Mouse (Mus musculus) hindbrain, embryonic 15.5 days (tissue): ENCODE results near the gene Tex46. TPM values are rescaled to one million over a fixed set of nuclear protein-coding genes. Genes with fewer than 3 reads are reported as not detected.

ENCODE experiments used
- ATAC-seq: fragments of 200-750 bp; cut with Nextera tagmentation; 2 replicates; pipeline ENCODE4 v1.8.0; 2017; ENCODE audit warnings: low read depth, moderate number of reproducible peaks, moderate TSS enrichment; ENCODE audit not compliant: low FRiP score
- H3K27ac ChIP-seq: fragments of 300-500 bp; sonication (generic); replicated peaks from 2 replicates; pipeline ENCODE4 v1.5.1; 2015; ENCODE audit warnings: mild to moderate bottlenecking, inconsistent platforms
- H3K27me3 ChIP-seq: fragments of 300-500 bp; sonication (generic); 2 replicates; pipeline ENCODE4 v1.6.1; 2015; ENCODE audit warnings: control low read depth, inconsistent platforms
- H3K36me3 ChIP-seq: fragments of 300-500 bp; sonication (generic); 2 replicates; pipeline ENCODE4 v1.6.1; 2015; ENCODE audit warnings: control low read depth, inconsistent platforms
- H3K4me1 ChIP-seq: fragments of 300-500 bp; sonication (generic); replicated peaks from 2 replicates; pipeline ENCODE4 v1.6.1; 2015; ENCODE audit warnings: control low read depth, inconsistent platforms
- H3K4me2 ChIP-seq: fragments of 300-500 bp; sonication (generic); 2 replicates; pipeline ENCODE4 v1.6.1; 2015; ENCODE audit warnings: moderate library complexity, mild to moderate bottlenecking, inconsistent platforms
- H3K4me3 ChIP-seq: fragments of 300-500 bp; sonication (generic); 2 replicates; pipeline ENCODE4 v1.5.1; 2015; ENCODE audit warnings: mild to moderate bottlenecking, inconsistent platforms
- H3K9ac ChIP-seq: fragments of 300-500 bp; sonication (generic); 2 replicates; pipeline ENCODE4 v1.6.1; 2015; ENCODE audit warnings: inconsistent platforms
- H3K9me3 ChIP-seq: fragments of 300-500 bp; sonication (generic); 2 replicates; pipeline ENCODE4 v1.6.1; 2016; ENCODE audit warnings: control low read depth, inconsistent platforms
- WGBS: fragments of 180-500 bp; shearing (Covaris S2); methylation state at CpG from one replicate; pipeline ENCODE4 v1.1.7; 2015; 5-methylcytosine and 5-hydroxymethylcytosine counted together
- polyA plus RNA-seq: library from polyadenylated mRNA; unstranded; fragments of >200 nt; fragmentation: Nextera tagmentation; extraction: Ambion mirVana; gene quantifications from 2 replicates; pipeline ENCODE4 v1.2.1, GENCODE M21; 2015

The Tex46 gene
- polyA plus RNA-seq, 1 experiment from 2014 or later = not detected

DNA sequence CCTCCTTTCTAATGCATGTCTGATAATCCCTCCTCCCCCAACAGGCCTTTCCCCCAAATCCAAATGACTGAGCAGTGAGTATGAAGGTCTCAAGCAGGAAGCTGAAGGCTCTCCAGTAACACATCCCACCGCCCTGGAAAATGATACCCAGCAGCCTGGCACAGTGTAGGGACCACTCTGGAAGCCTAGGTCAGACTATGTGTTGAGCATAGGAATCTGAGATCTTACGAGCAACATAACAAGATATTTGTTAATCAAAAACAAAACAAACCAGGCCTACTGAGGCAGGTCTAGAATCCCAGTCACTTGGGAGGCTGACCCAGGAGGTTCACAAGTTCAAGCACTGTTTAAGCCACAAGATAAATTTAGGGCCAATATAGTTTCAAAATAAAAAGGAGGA is 9.7 kb upstream of the Tex46 start:
- peaks cover 31% of the 10 kb centered on the region for H3K4me1 ChIP-seq
- no peak for ATAC-seq
- peak overlapping the region; percentile 68 for H3K4me2 ChIP-seq
- H3K36me3 ChIP-seq = no peaks in the 10 kb centered on the region
- no peaks in the 10 kb centered on the region for H3K9me3 ChIP-seq
- peak overlapping the region; percentile 12; the same call in 1 of the 2 replicates for H3K9ac ChIP-seq
- 91% methylated on average over 2 of the region's 2 CpGs for WGBS
- H3K4me3 ChIP-seq = peak overlapping the region; percentile 100
- H3K27ac ChIP-seq = no peak overlapping the region
- no peaks in the 10 kb centered on the region for H3K27me3 ChIP-seq

DNA sequence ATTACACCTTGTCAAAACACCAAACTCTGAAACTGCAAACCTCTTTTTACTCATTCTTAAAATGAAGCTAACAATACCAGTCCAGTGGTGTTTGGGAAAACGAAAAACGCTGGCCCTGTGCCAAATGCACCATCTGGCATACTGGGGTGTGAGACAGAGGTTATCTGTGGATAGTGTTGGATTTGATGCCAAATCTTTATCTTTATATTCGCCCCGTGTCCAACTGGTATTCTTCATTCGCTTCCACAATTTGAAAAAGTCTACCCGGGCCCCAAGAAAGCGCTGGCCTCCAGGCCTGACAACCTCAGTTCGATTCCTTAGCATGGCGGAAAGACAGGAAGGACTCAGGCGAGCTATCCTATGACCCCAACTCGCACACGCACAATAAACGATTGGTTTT is 8.8 kb upstream of the Tex46 start:
- H3K9ac ChIP-seq = peak overlapping the region; percentile 100
- peak overlapping the region; percentile 68 for H3K4me2 ChIP-seq
- H3K9me3 ChIP-seq = no peaks in the 10 kb centered on the region
- H3K4me3 ChIP-seq = peak overlapping the region; percentile 100
- H3K27ac ChIP-seq = peak overlapping the region; percentile 97
- 1% methylated on average over 13 of the region's 13 CpGs for WGBS
- H3K4me1 ChIP-seq = peaks cover 29% of the 10 kb centered on the region
- ATAC-seq = no peak
- no peaks in the 10 kb centered on the region for H3K36me3 ChIP-seq
- no peaks in the 10 kb centered on the region for H3K27me3 ChIP-seq

DNA sequence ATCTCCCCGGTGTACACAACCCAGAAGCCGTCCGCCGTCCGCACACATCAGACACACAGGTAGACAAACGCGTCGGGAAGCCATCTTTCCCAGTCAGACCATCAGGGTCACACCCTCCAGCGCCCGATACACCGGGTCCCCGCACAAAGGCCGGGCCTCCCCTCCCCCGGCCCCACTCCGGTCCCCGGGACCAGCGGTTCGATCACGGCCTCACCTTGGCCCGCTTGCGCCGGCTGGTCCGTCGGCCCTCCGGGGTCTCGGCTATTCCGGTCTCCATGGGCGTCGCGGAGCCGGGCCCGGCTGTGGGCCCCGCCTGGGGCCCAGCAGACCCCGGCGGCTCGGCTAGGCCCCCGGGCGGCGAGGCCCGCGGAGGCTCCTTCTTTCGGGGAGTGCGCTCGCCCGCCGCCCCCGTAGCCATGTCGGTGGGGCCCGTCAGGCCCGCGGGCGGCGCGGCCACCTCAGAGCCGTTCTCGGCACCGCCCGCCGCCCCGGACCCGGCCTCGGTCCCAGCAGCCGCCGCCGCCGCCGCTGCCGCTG is 8.2 kb upstream of the Tex46 start:
- Histone ChIP-seq H3K27me3 (no peaks in the 10 kb centered on the region), H3K4me3 (peak overlapping the region; percentile 100), H3K9ac (peak overlapping the region; percentile 100), H3K27ac (peak overlapping the region; percentile 97), H3K9me3 (no peaks in the 10 kb centered on the region), H3K36me3 (no peaks in the 10 kb centered on the region), H3K4me1 (peaks cover 26% of the 10 kb centered on the region), H3K4me2 (peak overlapping the region; percentile 68)
- under 1% methylated on average over 62 of the region's 68 CpGs for WGBS
- ATAC-seq = peak; percentile 48

DNA sequence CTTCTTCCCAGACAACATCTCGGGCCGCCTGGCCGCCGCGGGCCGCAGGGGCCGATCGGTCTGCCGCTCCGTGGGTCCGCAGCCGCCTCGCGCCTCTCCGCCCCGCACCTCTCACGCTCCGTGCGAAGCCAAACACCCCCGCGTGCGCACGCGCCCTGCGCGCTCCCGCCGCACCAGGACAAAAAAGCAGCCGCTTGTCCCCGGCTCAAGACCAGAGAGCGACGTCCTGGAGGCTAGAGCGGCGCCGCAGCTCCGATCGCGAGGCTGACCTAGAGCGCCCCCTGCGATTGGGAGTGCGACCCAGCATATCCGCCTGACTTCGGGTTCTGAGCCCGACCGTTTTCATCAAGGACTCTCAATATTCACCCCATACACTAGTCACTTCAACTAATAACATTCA is 7.7 kb upstream of the Tex46 start, which contains the start of gene Kdm1a:
TSS of gene Kdm1a (minus strand) at position 156 of the 400 bp plus-strand sequence.
- Histone ChIP-seq H3K4me1 (peaks cover 24% of the 10 kb centered on the region), H3K36me3 (no peaks in the 10 kb centered on the region), H3K9ac (peak within 1 kb of the TSS; percentile 100), H3K27ac (peak within 1 kb of the TSS; percentile 97), H3K4me2 (peak within 1 kb of the TSS; percentile 68), H3K4me3 (peak within 1 kb of the TSS; percentile 100), H3K27me3 (no peaks in the 10 kb centered on the region), H3K9me3 (no peaks in the 10 kb centered on the region)
- under 1% methylated on average over 44 of the region's 45 CpGs for WGBS
- ATAC-seq = peak; percentile 89

DNA sequence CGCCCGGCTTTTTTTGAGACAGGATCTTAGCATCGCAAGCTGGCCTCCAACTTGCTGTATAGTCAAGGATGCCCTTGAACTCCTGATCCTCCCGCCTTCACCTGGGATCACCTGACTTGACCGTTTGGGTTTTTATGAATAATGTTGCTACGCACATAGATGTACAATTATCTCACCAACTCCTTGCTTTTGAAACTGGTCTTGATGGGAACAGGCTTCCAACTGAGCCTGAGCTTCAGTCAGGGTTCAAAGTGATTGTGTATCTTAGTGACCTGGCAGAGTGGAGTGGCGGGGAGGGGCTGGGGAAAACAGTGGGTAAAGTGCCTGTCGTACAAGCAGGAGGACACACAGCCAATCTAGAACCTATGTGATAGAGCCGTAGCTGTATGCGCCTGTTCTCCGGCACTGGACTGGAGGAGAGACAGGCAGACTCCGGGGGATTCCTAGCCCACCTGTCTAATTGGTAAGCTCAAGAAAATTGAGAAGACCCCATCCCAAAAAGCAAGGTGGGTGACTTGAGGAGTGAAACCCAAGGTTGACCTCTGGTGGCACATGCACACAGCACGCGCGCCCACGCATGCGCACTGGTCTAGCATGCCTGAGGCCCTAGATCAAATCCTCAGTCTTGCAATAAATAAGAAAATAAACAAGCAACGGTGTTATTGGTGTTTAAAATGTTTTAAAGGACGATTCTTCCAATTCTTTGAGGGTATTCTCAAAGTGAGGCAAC is 4.3 kb upstream of the Tex46 start:
- 93% methylated on average over 19 of the region's 19 CpGs for WGBS

DNA sequence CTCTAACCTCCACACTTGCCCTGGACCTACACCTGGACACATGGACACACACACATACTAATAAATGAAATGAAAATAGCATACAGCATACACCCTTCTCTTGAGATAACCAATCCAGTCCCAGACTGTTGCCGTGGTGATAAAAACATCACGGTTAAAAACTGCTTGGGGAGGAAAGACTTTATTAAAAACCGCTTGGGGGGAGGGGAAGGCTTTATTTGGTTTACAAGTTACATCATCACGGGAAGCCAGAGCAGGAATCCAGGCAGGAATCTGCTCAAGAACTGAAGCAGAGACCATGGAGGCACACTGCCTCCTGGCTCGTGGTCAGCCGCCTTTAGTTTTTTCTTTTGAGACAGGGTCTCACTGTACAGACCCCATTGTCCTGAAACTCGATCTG is 3.4 kb downstream of the Tex46 start:
- H3K4me1 ChIP-seq = no peaks in the 10 kb centered on the region
- 58% methylated on average over 7 of the region's 7 CpGs for WGBS

More for the DNA sequence above, 4.3 kb upstream of the Tex46 start:
- no peak for ATAC-seq
- Histone ChIP-seq H3K4me1 (peaks cover 7% of the 10 kb centered on the region), H3K4me3 (no peak overlapping the region), H3K36me3 (no peaks in the 10 kb centered on the region), H3K4me2 (no peak overlapping the region), H3K27me3 (no peaks in the 10 kb centered on the region), H3K9me3 (no peaks in the 10 kb centered on the region), H3K27ac (no peak overlapping the region), H3K9ac (no peak overlapping the region)

DNA sequence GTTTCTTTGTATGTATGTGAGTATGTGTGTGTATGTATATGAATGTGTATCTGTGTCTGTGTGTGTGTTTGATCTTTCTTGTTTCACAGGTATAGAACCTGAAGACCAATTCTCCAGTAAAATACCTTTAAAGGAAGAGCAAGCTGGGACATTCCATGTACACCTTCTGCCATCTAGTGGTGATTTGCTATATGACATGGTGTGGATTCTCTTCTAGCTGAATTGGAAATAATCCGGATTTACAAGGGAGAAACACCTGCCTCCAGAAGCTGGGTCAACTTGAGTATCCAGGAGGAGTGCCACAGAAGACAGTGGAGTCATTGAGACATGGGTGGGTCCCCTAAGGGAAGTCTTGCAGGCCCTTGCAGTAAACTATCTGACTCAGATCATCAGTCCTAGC is 11.1 kb downstream of the Tex46 start:
- WGBS = 0% methylated on average over 1 of the region's 1 CpGs
- 0 out of 2 replicates have a peak, but pooled peaks have one; percentile 30 for ATAC-seq

More for the DNA sequence above, 3.4 kb downstream of the Tex46 start:
- Histone ChIP-seq H3K4me3 (no peak overlapping the region), H3K9ac (no peak overlapping the region), H3K27me3 (no peaks in the 10 kb centered on the region), H3K4me2 (no peak overlapping the region), H3K27ac (no peak overlapping the region), H3K36me3 (no peaks in the 10 kb centered on the region), H3K9me3 (no peaks in the 10 kb centered on the region)
- ATAC-seq = no peak

DNA sequence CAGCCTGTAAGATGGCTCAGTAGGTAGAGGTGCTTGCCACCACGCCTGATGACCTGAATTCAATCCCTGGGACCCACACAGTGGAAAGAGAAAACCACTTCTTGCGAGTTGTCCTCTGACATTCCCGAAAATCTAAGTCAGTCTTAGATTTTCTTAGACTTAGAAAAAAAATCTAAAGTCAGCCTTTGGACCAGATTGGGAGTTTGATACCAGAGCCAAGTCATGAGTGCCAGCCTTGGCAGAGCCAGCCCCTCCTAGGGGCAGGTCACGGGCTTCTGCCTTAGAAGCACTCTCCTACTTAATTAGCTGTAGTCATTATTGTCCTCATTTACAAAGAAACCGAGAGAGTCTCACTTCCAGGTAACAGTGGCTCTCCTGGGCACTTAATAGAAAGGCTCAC is 11.7 kb downstream of the Tex46 start:
- Histone ChIP-seq H3K27me3 (peaks cover 3% of the 10 kb centered on the region; the same call in 1 of the 2 replicates), H3K9ac (no peak overlapping the region), H3K27ac (no peak overlapping the region), H3K36me3 (no peaks in the 10 kb centered on the region), H3K4me2 (no peak overlapping the region), H3K4me1 (no peaks in the 10 kb centered on the region), H3K9me3 (no peaks in the 10 kb centered on the region), H3K4me3 (no peak overlapping the region)
- 58% methylated on average over 5 of the region's 5 CpGs for WGBS
- ATAC-seq = no peak

More for the DNA sequence above, 11.1 kb downstream of the Tex46 start:
- Histone ChIP-seq H3K27ac (no peak overlapping the region), H3K9me3 (no peaks in the 10 kb centered on the region), H3K36me3 (no peaks in the 10 kb centered on the region), H3K4me2 (no peak overlapping the region), H3K4me3 (no peak overlapping the region), H3K27me3 (peaks cover 3% of the 10 kb centered on the region; the same call in 1 of the 2 replicates), H3K4me1 (no peaks in the 10 kb centered on the region), H3K9ac (no peak overlapping the region)

DNA sequence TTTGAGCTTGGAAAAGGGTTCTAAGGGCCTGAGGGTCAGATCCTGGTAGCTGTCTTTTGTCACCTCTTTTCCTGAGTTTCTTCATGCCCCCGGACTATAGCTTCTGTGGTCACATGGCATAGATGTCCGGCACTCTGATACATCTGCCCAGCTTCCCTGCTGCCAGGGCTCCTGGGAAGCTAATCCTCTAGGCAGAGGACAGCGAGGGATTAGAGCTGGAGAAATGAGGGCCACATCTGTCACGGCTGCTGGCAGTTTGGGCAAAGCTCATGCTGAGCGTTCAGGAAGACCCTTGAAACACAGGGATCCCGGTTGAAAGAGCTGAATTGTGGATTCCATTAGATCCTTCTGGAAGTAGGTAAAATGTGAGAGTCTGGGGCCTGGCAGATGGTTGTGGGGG is 12.2 kb downstream of the Tex46 start, which contains the start of gene Lactbl1:
TSS of gene Lactbl1 (plus strand) at position 234 of the 400 bp plus-strand sequence.
- Histone ChIP-seq H3K27ac (no peak within 1 kb of the TSS), H3K36me3 (no peaks in the 10 kb centered on the region), H3K4me3 (no peak within 1 kb of the TSS), H3K4me1 (no peaks in the 10 kb centered on the region), H3K9ac (no peak within 1 kb of the TSS), H3K9me3 (no peaks in the 10 kb centered on the region), H3K4me2 (no peak within 1 kb of the TSS), H3K27me3 (peaks cover 3% of the 10 kb centered on the region; the same call in 1 of the 2 replicates)
- no peak for ATAC-seq
- 46% methylated on average over 6 of the region's 6 CpGs for WGBS

DNA sequence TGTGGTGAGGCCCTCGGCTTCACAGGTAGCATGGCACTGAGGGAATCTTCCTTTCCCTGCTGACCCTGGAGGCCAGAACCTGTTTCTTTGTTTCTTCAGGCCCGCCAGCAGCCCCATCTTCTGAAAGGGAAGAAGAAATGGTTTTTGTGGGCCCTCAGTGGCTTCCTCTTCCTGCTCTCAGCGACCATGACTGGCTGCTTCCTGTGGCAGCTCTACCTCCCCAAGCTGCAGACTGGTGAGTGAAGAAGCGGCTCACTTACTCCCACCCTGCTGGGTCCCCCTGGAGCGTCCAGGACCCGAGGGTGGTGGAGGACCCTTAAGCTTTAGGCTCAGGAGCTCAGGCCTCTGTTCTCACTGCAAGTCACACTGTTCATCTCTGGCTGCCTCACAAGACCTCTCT is 16.4 kb downstream of the Tex46 start:
- Histone ChIP-seq H3K9me3 (no peaks in the 10 kb centered on the region), H3K4me1 (no peaks in the 10 kb centered on the region), H3K9ac (no peak overlapping the region), H3K4me3 (no peak overlapping the region), H3K4me2 (no peak overlapping the region), H3K36me3 (no peaks in the 10 kb centered on the region), H3K27me3 (peaks cover 3% of the 10 kb centered on the region; the same call in 1 of the 2 replicates), H3K27ac (no peak overlapping the region)
- no peak for ATAC-seq
- 78% methylated on average over 6 of the region's 6 CpGs for WGBS

DNA sequence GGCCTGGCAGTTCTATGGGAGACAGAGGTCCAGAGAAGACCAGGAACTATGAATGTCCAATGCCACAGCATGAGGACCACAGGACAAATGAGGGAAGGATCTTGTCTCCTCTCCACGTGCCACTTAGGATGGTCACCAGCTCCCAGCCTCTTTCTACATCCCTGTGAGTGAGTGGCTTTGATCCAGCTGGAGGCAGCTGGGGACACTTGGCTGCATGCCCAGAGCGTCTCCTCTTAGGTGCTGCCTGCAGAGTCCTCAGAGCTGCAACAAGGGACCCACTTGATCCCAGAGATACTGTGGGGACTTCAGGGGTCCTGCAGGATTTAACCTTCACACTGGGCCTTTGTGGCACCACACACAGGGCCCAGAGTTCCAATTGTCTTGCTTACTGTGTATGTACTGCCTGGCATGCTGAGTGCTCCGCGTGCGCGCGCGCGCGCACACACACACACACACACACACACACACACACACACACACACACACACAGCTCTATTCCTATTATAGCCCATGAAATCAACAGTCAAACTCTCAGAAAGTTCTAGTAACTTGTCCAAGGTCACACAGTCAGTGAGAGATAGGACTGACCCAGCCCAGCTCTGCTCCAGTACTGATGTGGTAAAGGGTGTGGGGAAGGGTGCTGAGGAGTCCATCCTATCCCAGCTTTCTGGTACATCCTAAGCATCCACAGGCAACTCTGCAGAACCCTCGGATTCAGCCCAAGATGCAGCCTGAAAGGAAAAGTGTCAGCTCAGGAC is 21.2 kb downstream of the Tex46 start:
- H3K4me1 ChIP-seq = no peaks in the 10 kb centered on the region
- no peak for ATAC-seq
- H3K27ac ChIP-seq = no peak overlapping the region
- no peaks in the 10 kb centered on the region for H3K36me3 ChIP-seq
- no peaks in the 10 kb centered on the region for H3K9me3 ChIP-seq
- no peak overlapping the region for H3K4me2 ChIP-seq
- 76% methylated on average over 11 of the region's 11 CpGs for WGBS
- no peak overlapping the region for H3K4me3 ChIP-seq
- H3K9ac ChIP-seq = no peak overlapping the region
- peaks cover 8% of the 10 kb centered on the region; the same call in 1 of the 2 replicates for H3K27me3 ChIP-seq

DNA sequence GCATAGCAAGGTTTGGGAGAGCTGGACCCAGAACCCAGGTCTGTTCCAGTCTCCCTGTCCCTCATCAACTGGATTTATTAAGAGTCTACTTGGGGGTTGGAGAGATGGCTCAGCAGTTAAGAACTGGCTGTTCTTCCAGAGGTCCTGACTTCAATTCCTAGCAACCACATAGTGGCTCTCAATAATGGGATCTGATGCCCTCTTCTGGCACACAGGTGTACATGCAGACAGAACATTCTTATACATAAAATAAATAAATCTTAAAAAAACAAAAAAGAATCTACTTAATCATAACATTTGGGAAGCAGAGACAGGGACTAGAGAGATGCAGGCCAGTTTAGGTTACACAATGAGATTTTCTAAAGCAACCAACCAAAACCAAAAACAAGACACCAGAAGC is 25.8 kb downstream of the Tex46 start:
- ATAC-seq = no peak
- H3K27ac ChIP-seq = no peak overlapping the region
- peaks cover 9% of the 10 kb centered on the region; the same call in 1 of the 2 replicates for H3K27me3 ChIP-seq
- H3K4me2 ChIP-seq = no peak overlapping the region
- H3K9ac ChIP-seq = no peak overlapping the region
- H3K9me3 ChIP-seq = no peaks in the 10 kb centered on the region
- no peaks in the 10 kb centered on the region for H3K36me3 ChIP-seq
- no peak overlapping the region for H3K4me3 ChIP-seq
- H3K4me1 ChIP-seq = peaks cover 25% of the 10 kb centered on the region
